Mouse (Mus musculus): ENCODE measurements around the gene Zfp811. TPM values are rescaled to one million over a fixed set of nuclear protein-coding genes. Genes with fewer than 3 reads are reported as not detected.

Gene Zfp811
- total RNA-seq, 2 experiments from 2014 or later: 0.77 to 0.87 TPM

DNA sequence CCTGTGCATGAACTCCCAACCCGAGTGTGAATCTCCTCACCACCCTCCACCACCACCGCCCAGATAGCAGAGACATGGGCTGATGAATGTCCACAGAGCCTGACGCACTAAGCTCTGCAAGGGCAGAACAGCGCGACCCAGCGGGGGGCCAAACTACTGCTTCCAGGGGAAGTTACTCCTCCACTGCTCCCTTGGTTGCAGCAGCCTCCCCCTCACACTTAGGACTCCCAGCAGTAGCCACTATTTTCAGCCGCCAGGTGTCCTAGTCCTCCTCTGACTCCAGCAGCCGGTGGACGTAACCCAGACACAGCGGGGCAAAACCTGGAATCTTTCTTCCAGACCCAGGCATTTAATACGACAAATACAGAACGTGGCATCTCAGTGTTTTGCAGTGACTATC is 56.1 kb downstream of the Zfp811 start:
- peak; percentile 17 for DNase-seq

DNA sequence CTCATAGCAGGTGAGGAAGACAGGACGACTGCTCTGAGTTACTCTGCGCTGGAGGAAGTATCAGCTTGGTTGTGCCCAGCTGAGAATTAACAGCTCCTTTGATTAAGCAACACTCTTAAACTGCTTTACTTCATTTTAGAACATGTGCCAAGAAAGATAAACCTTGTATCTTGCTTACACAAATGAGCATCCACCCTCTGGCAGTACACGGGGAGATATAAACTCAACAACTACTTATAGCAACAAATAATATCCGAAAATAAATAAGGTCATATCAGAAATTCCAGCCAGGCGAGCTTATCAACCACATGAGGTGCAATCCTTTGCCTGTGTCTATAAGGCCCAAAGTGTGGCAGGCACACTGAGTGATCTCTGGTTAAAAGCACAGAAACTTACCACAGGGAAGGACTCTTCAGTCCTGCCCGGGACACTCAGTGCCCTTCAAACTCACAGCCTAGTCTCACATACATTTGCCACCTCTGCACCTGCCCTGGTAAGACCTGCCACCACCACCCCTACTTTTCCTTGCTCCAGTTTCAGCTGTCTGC is 56.8 kb downstream of the Zfp811 start:
- DNase-seq: no peak

DNA sequence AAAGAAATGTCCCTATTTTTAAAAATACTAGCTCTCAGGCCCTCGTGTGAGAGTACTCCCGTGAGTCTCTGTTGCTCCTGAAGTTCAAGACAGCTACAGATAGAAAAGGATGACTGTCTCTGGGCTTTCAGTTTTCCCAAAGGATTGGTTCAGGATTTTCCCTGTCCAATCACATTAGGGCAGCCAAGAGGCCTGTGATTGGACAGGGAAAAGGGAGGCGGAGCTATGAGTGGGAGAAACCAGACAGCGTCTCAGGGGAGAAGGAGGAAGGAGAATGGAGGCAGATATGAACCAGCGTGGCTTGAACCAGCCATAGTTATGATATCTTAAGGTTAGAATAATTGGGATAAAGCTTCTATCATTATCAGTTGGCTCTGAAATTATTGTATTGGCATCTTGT is 59.1 kb downstream of the Zfp811 start:
- no peak for DNase-seq

Other genes starting within 250 kb of the Zfp811 start
- not detected for gene Cyp4f37, start 188.6 kb downstream of the Zfp811 start, total RNA-seq (2021)
- gene Cyp4f40, start 151.0 kb downstream of the Zfp811 start, total RNA-seq (2021): not detected
- gene Cyp4f15, start 124.3 kb downstream of the Zfp811 start, total RNA-seq (2021): not detected
- gene Zfp871, start 21.6 kb downstream of the Zfp811 start, total RNA-seq (2021): 10 to 100 TPM; 30.6 to 36.4 TPM
- gene Zfp799, start 20.3 kb upstream of the Zfp811 start, total RNA-seq (2021): 10 to 100 TPM in 1 of 2 experiments, 1 to 10 TPM in 1; 7.0 to 10.9 TPM
- gene Zfp870, start 81.7 kb upstream of the Zfp811 start, total RNA-seq (2021): 1 to 10 TPM; 7.1 to 7.4 TPM
- gene Cyp4f14, start 107.4 kb upstream of the Zfp811 start, total RNA-seq (2021): under 1 TPM; 0.14 to 0.32 TPM
- gene Cyp4f13, start 137.5 kb upstream of the Zfp811 start, total RNA-seq (2021): 10 to 100 TPM in 1 of 2 experiments, 1 to 10 TPM in 1; 7.6 to 11.1 TPM
- 1 to 10 TPM; 2.5 to 3.0 TPM for gene Zfp472, start 155.9 kb upstream of the Zfp811 start, total RNA-seq (2021)
- 1 to 10 TPM; 5.3 to 7.7 TPM for gene Zfp952, start 183.2 kb upstream of the Zfp811 start, total RNA-seq (2021)
- gene Zfp763, start 223.5 kb upstream of the Zfp811 start, total RNA-seq (2021): 1 to 10 TPM; 5.0 to 6.3 TPM

Data from gastrocnemius, postnatal 10 days (tissue).